Mouse (Mus musculus): ENCODE data around the gene Prss38.

Prss38 gene

GRCm38 (mm10) chr11:59327625-59328024 lies 47.8 kb downstream of the Prss38 start:
- DNase-seq (ENCODE audit: low read depth, low spot score), result no peak

DNA sequence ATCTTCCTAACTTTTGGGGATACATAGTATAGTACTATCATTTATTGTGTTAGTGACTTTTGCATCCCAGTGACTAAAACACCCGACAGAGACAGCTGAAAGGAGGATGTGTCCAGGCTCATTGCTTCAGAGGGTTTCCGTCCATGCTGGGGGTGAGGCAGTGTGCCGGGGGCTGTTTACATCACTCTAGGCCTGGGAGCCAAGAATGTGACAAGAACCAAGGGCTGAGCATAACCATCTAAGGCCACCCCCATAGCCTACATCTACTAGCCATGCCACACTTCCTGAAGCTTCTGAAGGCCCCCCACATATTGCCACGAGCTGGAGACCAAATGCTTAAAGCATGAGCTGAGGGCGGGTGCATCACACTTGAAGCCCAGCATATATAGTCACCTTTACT lies 50.7 kb downstream of the Prss38 start:
- no peak for DNase-seq (ENCODE audit: low read depth, low spot score)

GRCm38 (mm10) chr11:59322988-59323387 lies 52.5 kb downstream of the Prss38 start:
- no peak for DNase-seq (ENCODE audit: low read depth, low spot score)

All from telencephalon, adult 2 months (tissue).